Mouse (Mus musculus) ES-E14 (cell line): ENCODE measurements around the gene Aox4. TPM values are rescaled to one million over a fixed set of nuclear protein-coding genes. Genes with fewer than 3 reads are reported as not detected.

Source experiments
- DNase-seq: peaks from one replicate; pipeline ENCODE4 v3.0.0-alpha.2; 2013; ENCODE audit warnings: low read depth, low spot score
- H3K27ac ChIP-seq: 2 replicates; pipeline ENCODE4 v1.5.1; 2012; ENCODE audit warnings: low read depth, mild to moderate bottlenecking, low read length, moderate library complexity, mixed read lengths; ENCODE audit not compliant: poor library complexity, insufficient read depth, severe bottlenecking
- H3K36me3 ChIP-seq: 2 replicates; pipeline ENCODE4 v1.6.1; 2012; ENCODE audit warnings: mild to moderate bottlenecking, low read length, moderate library complexity, mixed read lengths; ENCODE audit not compliant: control insufficient read depth, poor library complexity, insufficient read depth, severe bottlenecking
- H3K4me1 ChIP-seq, 2 experiments: fragments of 150-350 bp in 1 of 2; sonication (generic) in 1 of 2; 2 replicates each; pipeline ENCODE4 v1.6.1; 2012; ENCODE audit warnings: low read length in 2 of 2, mild to moderate bottlenecking in 1 of 2, mixed read lengths in 1 of 2; ENCODE audit not compliant: control insufficient read depth in 2 of 2, insufficient read depth in 2 of 2, poor library complexity in 1 of 2
- H3K4me3 ChIP-seq, 2 experiments: fragments of 150-350 bp in 1 of 2; sonication (generic) in 1 of 2; 2 replicates each; pipeline ENCODE4 v1.5.1; 2012; ENCODE audit warnings: low read length in 2 of 2, low read depth in 1 of 2, mild to moderate bottlenecking in 1 of 2, mixed read lengths in 1 of 2; ENCODE audit not compliant: insufficient read depth in 1 of 2, poor library complexity in 1 of 2, severe bottlenecking in 1 of 2
- H3K9ac ChIP-seq: 2 replicates; pipeline ENCODE4 v1.6.1; 2012; ENCODE audit warnings: low read depth, mild to moderate bottlenecking, low read length, mixed read lengths; ENCODE audit not compliant: poor library complexity, insufficient read depth, severe bottlenecking
- H3K9me3 ChIP-seq: fragments of 150-350 bp; sonication (generic); 2 replicates; pipeline ENCODE4 v1.6.1; 2012; ENCODE audit warnings: low read depth, mild to moderate bottlenecking, low read length; ENCODE audit not compliant: control insufficient read depth, insufficient read depth
- CHD2 ChIP-seq: IDR thresholded peaks from 2 replicates; pipeline ENCODE4 v1.6.1; 2014; ENCODE audit warnings: mild to moderate bottlenecking, low read depth, low read length, inconsistent platforms
- HCFC1 ChIP-seq: IDR thresholded peaks from 2 replicates; pipeline ENCODE4 v1.6.1; 2012; ENCODE audit warnings: low read length, inconsistent platforms, borderline replicate concordance; ENCODE audit not compliant: insufficient read depth
- MAFK ChIP-seq: IDR thresholded peaks from 2 replicates; pipeline ENCODE4 v1.6.1; 2014; ENCODE audit warnings: mild to moderate bottlenecking, low read depth, low read length, inconsistent platforms; ENCODE audit not compliant: insufficient read depth
- ZC3H11A ChIP-seq: IDR thresholded peaks from 2 replicates; pipeline ENCODE4 v1.6.1; 2012; ENCODE audit warnings: low read depth, mild to moderate bottlenecking, inconsistent platforms, low read length, borderline replicate concordance
- ZNF384 ChIP-seq: IDR thresholded peaks from 2 replicates; pipeline ENCODE4 v1.6.1; 2012; ENCODE audit warnings: low read depth, low read length, inconsistent platforms
- in situ Hi-C, 2 experiments: fragments of 600-800 bp; cut with MboI; formaldehyde crosslinking; loops; one replicate each; pipeline ENCODE4 v1.15.1; 2025; ENCODE audit warnings: low sequenced_read_pairs in 2 of 2, inconsistent platforms in 1 of 2; ENCODE audit not compliant: unreplicated experiment in 2 of 2
- total RNA-seq: library from RNA; depleted of rRNA; stranded (reverse); fragments of 300-350 nt; gene quantifications from 2 replicates; pipeline ENCODE4 v1.2.3, GENCODE M21; 2012

Aox4 gene
- total RNA-seq, 1 experiment = 0.49 TPM

DNA sequence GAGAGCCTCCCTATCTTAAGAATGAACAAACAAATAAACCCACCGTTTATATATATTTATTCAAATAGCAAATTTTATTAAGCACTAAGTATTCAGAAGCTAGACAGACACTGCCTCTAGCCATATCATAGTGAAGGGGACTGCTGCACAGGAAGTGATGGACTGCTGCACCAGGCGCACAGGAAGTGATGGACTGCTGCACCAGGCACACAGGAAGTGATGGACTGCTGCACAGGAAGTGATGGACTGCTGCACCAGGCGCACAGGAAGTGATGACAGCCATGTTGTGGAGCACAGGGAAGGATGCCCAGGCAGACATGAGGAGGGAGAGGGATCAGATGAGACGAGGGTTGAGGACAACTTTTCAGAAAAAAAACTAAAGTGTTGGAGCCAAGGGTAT is 5.2 kb downstream of the Aox4 start:
- Histone ChIP-seq H3K9ac (no peak overlapping the region), H3K4me3 (no peak overlapping the region), H3K27ac (no peak overlapping the region), H3K4me1 (no peaks in the 10 kb centered on the region), H3K9me3 (no peaks in the 10 kb centered on the region), H3K36me3 (no peaks in the 10 kb centered on the region; the same call in 1 of the 2 replicates)
- no peak for TF ChIP-seq ZC3H11A
- no peak for TF ChIP-seq ZNF384
- TF ChIP-seq MAFK = no peak
- no peak for TF ChIP-seq CHD2
- no peak for TF ChIP-seq HCFC1
- in situ Hi-C loops = no loop called here
- no peak for DNase-seq

DNA sequence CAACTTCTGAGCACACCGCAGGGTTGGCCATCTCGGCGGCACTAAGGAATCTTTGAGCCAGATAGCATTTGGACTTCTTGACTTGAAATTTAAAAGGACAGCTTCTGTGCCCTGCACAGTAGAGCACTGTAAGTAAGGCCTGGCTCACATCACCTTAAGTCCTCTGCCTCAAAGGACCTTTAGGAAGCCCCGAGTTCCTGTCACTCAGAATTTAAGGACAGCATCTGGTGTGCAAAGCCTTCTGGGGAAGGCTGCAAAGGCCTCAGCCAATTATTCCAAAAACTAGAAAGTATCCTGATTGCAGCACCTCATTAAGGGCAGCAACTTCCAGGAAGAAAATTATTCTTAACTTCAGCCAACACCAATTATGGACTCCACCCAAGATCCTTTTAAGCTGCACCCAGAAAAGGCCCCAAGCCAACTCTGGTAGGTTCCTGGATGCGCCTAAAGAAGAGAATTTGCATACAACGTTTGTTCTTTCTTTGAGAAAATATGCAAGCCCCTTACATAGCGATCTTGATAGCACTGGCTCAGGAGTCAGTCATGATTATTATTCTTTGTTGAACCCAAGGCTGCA is 5.8 kb downstream of the Aox4 start:
- TF ChIP-seq MAFK (no peak), HCFC1 (no peak), CHD2 (no peak), ZNF384 (no peak), ZC3H11A (no peak)
- no peak overlapping the region for H3K4me3 ChIP-seq
- peaks cover 0 to 2% of the 10 kb centered on the region in 2 experiments; a peak in 1 of 4 replicates for H3K4me1 ChIP-seq
- no peaks in the 10 kb centered on the region; the same call in 1 of the 2 replicates for H3K36me3 ChIP-seq
- DNase-seq = no peak
- H3K9ac ChIP-seq = no peak overlapping the region
- no peaks in the 10 kb centered on the region for H3K9me3 ChIP-seq
- in situ Hi-C loops = no loop called here
- H3K27ac ChIP-seq = no peak overlapping the region

DNA sequence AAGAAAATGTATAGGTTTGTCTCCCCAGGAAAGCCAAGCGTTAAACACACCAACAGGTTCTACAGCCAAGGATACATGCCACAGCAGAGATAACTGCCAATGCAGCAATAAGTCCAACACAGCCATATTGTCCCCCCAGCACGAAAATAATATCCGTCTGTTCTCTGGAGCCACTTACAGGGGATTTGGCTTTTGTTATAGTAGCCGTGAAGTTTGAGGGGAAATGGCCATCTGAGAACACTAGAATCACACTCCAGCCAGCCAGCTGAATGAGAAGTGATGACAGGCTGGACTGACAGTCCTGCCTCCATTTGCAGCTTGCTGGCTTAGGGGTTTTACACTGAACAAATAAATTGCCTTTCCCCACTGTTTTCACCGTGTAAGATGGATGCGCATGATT is 10.9 kb downstream of the Aox4 start:
- no peaks in the 10 kb centered on the region for H3K36me3 ChIP-seq
- no peak for DNase-seq
- TF ChIP-seq HCFC1 (no peak), ZC3H11A (no peak), MAFK (no peak), CHD2 (no peak), ZNF384 (no peak)
- in situ Hi-C loops = no loop called here
- no peak overlapping the region for H3K27ac ChIP-seq
- H3K9ac ChIP-seq = no peak overlapping the region
- H3K4me1 ChIP-seq = peaks cover 0 to 2% of the 10 kb centered on the region in 2 experiments; a peak in 1 of 4 replicates
- no peaks in the 10 kb centered on the region for H3K9me3 ChIP-seq
- H3K4me3 ChIP-seq = no peak overlapping the region

- Histone ChIP-seq H3K9ac (no peak overlapping the region), H3K9me3 (no peaks in the 10 kb centered on the region), H3K27ac (no peak overlapping the region), H3K36me3 (no peaks in the 10 kb centered on the region), H3K4me3 (no peak overlapping the region), H3K4me1 (peaks cover 0 to 2% of the 10 kb centered on the region in 2 experiments; a peak in 1 of 4 replicates)
- DNase-seq = no peak
- in situ Hi-C loops = no loop called here
- TF ChIP-seq MAFK (no peak), ZNF384 (no peak), ZC3H11A (no peak), HCFC1 (no peak), CHD2 (no peak)
Measured at GRCm38 (mm10) chr1:58221879-58222278, 11.7 kb downstream of the Aox4 start.

- H3K4me1 ChIP-seq = no peaks in the 10 kb centered on the region
- H3K9ac ChIP-seq = no peak overlapping the region
- in situ Hi-C loops = no loop called here
- TF ChIP-seq ZC3H11A (no peak), HCFC1 (no peak), CHD2 (no peak), ZNF384 (no peak), MAFK (no peak)
- no peak overlapping the region for H3K4me3 ChIP-seq
- H3K36me3 ChIP-seq = no peaks in the 10 kb centered on the region
- H3K9me3 ChIP-seq = no peaks in the 10 kb centered on the region
- no peak overlapping the region for H3K27ac ChIP-seq
- DNase-seq = no peak
Measured at GRCm38 (mm10) chr1:58228086-58228485, 17.9 kb downstream of the Aox4 start.
